Mouse (Mus musculus) megakaryocyte, embryonic 14.5 days (primary cell): ENCODE data around the gene Wfikkn1.

Source experiments
- FLI1 ChIP-seq: IDR thresholded peaks from 2 replicates; pipeline ENCODE4 v1.6.1; 2012; ENCODE audit warnings: low read length, inconsistent platforms, mixed read lengths
- GATA1 ChIP-seq: IDR thresholded peaks from 3 replicates; pipeline ENCODE4 v1.6.1; 2012; ENCODE audit warnings: mixed read lengths, low read length, inconsistent platforms, borderline replicate concordance

- TF ChIP-seq GATA1 (no peak), FLI1 (no peak)
These were observed 43.1 kb downstream of the Wfikkn1 start for GRCm38 (mm10) chr17:25837533-25837932.
